Comparison of ENCODE assay signal across 11 mouse cellular contexts in genomic region chr9:20703832-20704380, GRCm38 (mm10). TPM values are rescaled to one million over a fixed set of nuclear protein-coding genes. Genes with fewer than 3 reads are reported as not detected.
A peak's percentile ranks its signal among the peaks of the same experiment; 100 is the strongest.
DNase-seq lines count a peak whose midpoint lies in the region; ATAC-seq and TF ChIP-seq lines count a peak whose summit lies in the region.
"Had no signal": no experiment of that assay in that cellular context is flagged by ENCODE, and none has a peak within 500 bp of the region (broad histone marks: within the 10 kb centered on the region; RNA-seq: fewer than 3 reads in every experiment).

No protein-coding gene starts in this region.

- 44% methylated on average over 8 of the region's 8 CpGs for WGBS in forebrain, embryonic 13.5 days
- WGBS in midbrain, embryonic 16.5 days, result 14% methylated on average over 8 of the region's 8 CpGs
- WGBS in thymus, adult 2 months, result 81% methylated on average over 8 of the region's 8 CpGs

- peak overlapping the region; percentile 80 for H3K27ac ChIP-seq in forebrain, embryonic 13.5 days
- H3K27ac ChIP-seq in midbrain, embryonic 16.5 days (ENCODE audit: low read length), result peak overlapping the region; percentile 76
- H3K27ac ChIP-seq in thymus, adult 2 months (ENCODE audit: control insufficient read depth, insufficient read depth, low read length), result no peak overlapping the region

- no peaks in the 10 kb centered on the region for H3K9me3 ChIP-seq in forebrain, embryonic 13.5 days (replicated peaks)
- H3K9me3 ChIP-seq in midbrain, embryonic 16.5 days (replicated peaks; ENCODE audit: control insufficient read depth, low read length, poor library complexity, severe bottlenecking), result no peaks in the 10 kb centered on the region

- 0 out of 2 replicates have a peak, but pooled peaks cover 4% of the 10 kb centered on the region for H3K36me3 ChIP-seq in forebrain, embryonic 13.5 days (ENCODE audit: poor library complexity, severe bottlenecking)
- H3K36me3 ChIP-seq in midbrain, embryonic 16.5 days (ENCODE audit: control insufficient read depth, insufficient read depth, low read length), result 0 out of 2 replicates have a peak, but pooled peaks cover 5% of the 10 kb centered on the region
- no peaks in the 10 kb centered on the region for H3K36me3 ChIP-seq in thymus, adult 2 months (ENCODE audit: control insufficient read depth, insufficient read depth, low read length)

- intact Hi-C loops in left cerebral cortex, postnatal 36 days (cut with DNase I), result no loop called here
- intact Hi-C loops in left cerebral cortex, postnatal 4 days (cut with DNase I), result no loop called here
- intact Hi-C loops in gastrocnemius, postnatal 36 days (cut with DNase I), result no loop called here

- DNase-seq in left cerebral cortex, postnatal 36 days (ENCODE audit: low spot score in 2 of 2), result peak; percentile 57 to 63
- no peak for DNase-seq in left cerebral cortex, postnatal 4 days
- peak; percentile 26 to 59 for DNase-seq in gastrocnemius, postnatal 36 days
- no peak for DNase-seq in urinary bladder, adult 18-20 months (ENCODE audit: low spot score in 2 of 2)
- no peak for DNase-seq in lung, adult 18-20 months
- DNase-seq in thymus, adult 2 months, result no peak
- DNase-seq: thymus, postnatal 25 days had no signal

- H3K4me2 ChIP-seq in forebrain, embryonic 13.5 days, result 0 out of 2 replicates have a peak overlapping the region, but pooled peaks have one; percentile 6
- H3K4me2 ChIP-seq in midbrain, embryonic 16.5 days (ENCODE audit: low read length), result no peak overlapping the region; the same call in 1 of the 2 replicates

- no peak for TF ChIP-seq CTCF in thymus, adult 2 months (IDR thresholded peaks at IDR 0.05; ENCODE audit: borderline replicate concordance, control insufficient read depth, extremely low read depth, insufficient read depth, low read length, poor library complexity)

- no peak overlapping the region for H3K9ac ChIP-seq in forebrain, embryonic 13.5 days
- H3K9ac ChIP-seq in midbrain, embryonic 16.5 days (ENCODE audit: low read depth, low read length), result no peak overlapping the region

- H3K27me3 ChIP-seq in forebrain, embryonic 13.5 days, result no peaks in the 10 kb centered on the region
- H3K27me3 ChIP-seq in midbrain, embryonic 16.5 days (ENCODE audit: control insufficient read depth, insufficient read depth, low read depth, low read length), result no peaks in the 10 kb centered on the region
- no peaks in the 10 kb centered on the region for H3K27me3 ChIP-seq in thymus, adult 2 months (ENCODE audit: control insufficient read depth, insufficient read depth, low read length)

- no peak overlapping the region for H3K4me3 ChIP-seq in forebrain, embryonic 13.5 days
- H3K4me3 ChIP-seq in midbrain, embryonic 16.5 days (ENCODE audit: low read depth, low read length), result no peak overlapping the region
- H3K4me3 ChIP-seq in thymus, adult 2 months (ENCODE audit: control insufficient read depth, insufficient read depth, low read length), result no peak overlapping the region

- peaks cover 15% of the 10 kb centered on the region for H3K4me1 ChIP-seq in forebrain, embryonic 13.5 days
- H3K4me1 ChIP-seq in midbrain, embryonic 16.5 days (ENCODE audit: control insufficient read depth, insufficient read depth, low read length), result peaks cover 13% of the 10 kb centered on the region
- no peaks in the 10 kb centered on the region for H3K4me1 ChIP-seq in thymus, adult 2 months (replicated peaks; ENCODE audit: control insufficient read depth, insufficient read depth, low read length)

- TF ChIP-seq POLR2A in thymus, adult 2 months (IDR thresholded peaks at IDR 0.05; ENCODE audit: control insufficient read depth, extremely low read depth, insufficient read depth, low read length, poor library complexity), result no peak

- peak; percentile 73 for ATAC-seq in forebrain, embryonic 13.5 days
- peak; percentile 69 for ATAC-seq in midbrain, embryonic 16.5 days
- ATAC-seq: inflammation-experienced regulatory T-cells, adult 6 months had no signal

RNA-seq across cellular contexts. Expression of gene Olfm2, which starts 42.2 kb away (rescaled TPM):
- 100 to 1,000 TPM; 160 to 193 TPM for total RNA-seq in left cerebral cortex, postnatal 36 days (2021)
- total RNA-seq in left cerebral cortex, postnatal 4 days (2021), result 100 to 1,000 TPM; 229 to 241 TPM
- 52.6 and 68.1 TPM in 2 replicates for polyA plus RNA-seq in forebrain, embryonic 13.5 days (2015; fragmentation: Nextera tagmentation; extraction: Ambion mirVana)
- total RNA-seq in gastrocnemius, postnatal 36 days (2021), result under 1 TPM in 1 of 2 experiments, not detected in 1; 0.13 TPM
- polyA plus RNA-seq in midbrain, embryonic 16.5 days (2015; fragmentation: Nextera tagmentation; extraction: Ambion mirVana), result 225 and 251 TPM in 2 replicates
- 0.51 and 0.93 TPM in 2 replicates for polyA plus RNA-seq in thymus, adult 2 months (2012; rRNA removed)
- total RNA-seq: monocyte, adult 5-6 weeks had no signal

RNA-seq across cellular contexts. Expression of gene Pin1, which starts 52.0 kb away (rescaled TPM):
- total RNA-seq in left cerebral cortex, postnatal 36 days (2021), result 10 to 100 TPM; 42.4 to 43.8 TPM
- 10 to 100 TPM; 27.0 to 28.4 TPM for total RNA-seq in left cerebral cortex, postnatal 4 days (2021)
- polyA plus RNA-seq in forebrain, embryonic 13.5 days (2015; fragmentation: Nextera tagmentation; extraction: Ambion mirVana), result 64.8 and 68.3 TPM in 2 replicates
- total RNA-seq in gastrocnemius, postnatal 36 days (2021), result 10 to 100 TPM; 12.6 to 13.4 TPM
- 61.0 and 61.6 TPM in 2 replicates for polyA plus RNA-seq in midbrain, embryonic 16.5 days (2015; fragmentation: Nextera tagmentation; extraction: Ambion mirVana)
- 36.8 and 37.2 TPM in 2 replicates for polyA plus RNA-seq in thymus, adult 2 months (2012; rRNA removed)

RNA-seq across cellular contexts. Expression of gene Fbxl12, which starts 59.3 kb away (rescaled TPM):
- 10 to 100 TPM; 15.3 to 27.6 TPM for total RNA-seq in left cerebral cortex, postnatal 36 days (2021)
- total RNA-seq in left cerebral cortex, postnatal 4 days (2021), result 10 to 100 TPM; 21.9 to 25.4 TPM
- 15.0 and 15.4 TPM in 2 replicates for polyA plus RNA-seq in forebrain, embryonic 13.5 days (2015; fragmentation: Nextera tagmentation; extraction: Ambion mirVana)
- total RNA-seq in gastrocnemius, postnatal 36 days (2021), result 1 to 10 TPM; 4.7 to 6.0 TPM
- 13.8 and 14.7 TPM in 2 replicates for polyA plus RNA-seq in midbrain, embryonic 16.5 days (2015; fragmentation: Nextera tagmentation; extraction: Ambion mirVana)
- 560 and 583 TPM in 2 replicates for polyA plus RNA-seq in thymus, adult 2 months (2012; rRNA removed)

Comparison
In these comparisons a context has a peak if more than half of its experiments do, and no peak if none do; other contexts are left out.
1. DNase-seq: peak in left cerebral cortex, postnatal 36 days (2 of 2) and gastrocnemius, postnatal 36 days (2 of 2); none in left cerebral cortex, postnatal 4 days (single experiment), urinary bladder, adult 18-20 months (0 of 2), lung, adult 18-20 months (0 of 2) and thymus, adult 2 months (single experiment).
2. RNA of gene Olfm2, which starts 42.2 kb away (total RNA-seq): 229 to 241 TPM in left cerebral cortex, postnatal 4 days and 160 to 193 TPM in left cerebral cortex, postnatal 36 days; 0.13 TPM in gastrocnemius, postnatal 36 days; every median in the first group is over 100 times any median in the second.